Mouse (Mus musculus): Measurements from ENCODE around the gene Cpn1. TPM values are rescaled to one million over a fixed set of nuclear protein-coding genes. Genes with fewer than 3 reads are reported as not detected.
A peak's percentile ranks its signal among the peaks of the same experiment; 100 is the strongest.

Gene Cpn1
- total and polyA plus RNA-seq, 2 experiments from 2014 or later = 0.58 to 0.84 TPM

- no peak overlapping the region for H3K9ac ChIP-seq (replicated peaks; ENCODE audit: low read length)
- H3K9me3 ChIP-seq (ENCODE audit: low read length) = no peaks in the 10 kb centered on the region
- ATAC-seq (no peak), DNase-seq (ENCODE audit: low spot score) (no peak)
- H3K27ac ChIP-seq = no peak overlapping the region
- 0 out of 2 replicates have a peak, but pooled peaks cover 8% of the 10 kb centered on the region for H3K4me1 ChIP-seq (ENCODE audit: insufficient read depth, low read length)
- no peak overlapping the region for H3K4me3 ChIP-seq (ENCODE audit: low read length)
- 6% methylated on average over 12 of the region's 12 CpGs for WGBS
- H3K36me3 ChIP-seq (ENCODE audit: insufficient read depth, low read length) = no peaks in the 10 kb centered on the region
- 0 out of 2 replicates have a peak overlapping the region, but pooled peaks have one; percentile 18 for H3K4me2 ChIP-seq (ENCODE audit: low read depth, low read length)
- no peaks in the 10 kb centered on the region for H3K27me3 ChIP-seq (ENCODE audit: insufficient read depth, low read length)
- TF ChIP-seq CTCF (IDR thresholded peaks at IDR 0.05; ENCODE audit: low read depth) = no peak
Observed at GRCm38 (mm10) chr19:43949111-43949810, 37.1 kb downstream of the Cpn1 start.

- Histone ChIP-seq H3K9ac (replicated peaks; ENCODE audit: low read length) (no peak overlapping the region), H3K27me3 (ENCODE audit: insufficient read depth, low read length) (no peaks in the 10 kb centered on the region), H3K4me2 (ENCODE audit: low read depth, low read length) (no peak overlapping the region), H3K4me3 (ENCODE audit: low read length) (no peak overlapping the region), H3K27ac (no peak overlapping the region), H3K36me3 (ENCODE audit: insufficient read depth, low read length) (no peaks in the 10 kb centered on the region), H3K9me3 (ENCODE audit: low read length) (no peaks in the 10 kb centered on the region), H3K4me1 (ENCODE audit: insufficient read depth, low read length) (0 out of 2 replicates have a peak, but pooled peaks cover 6% of the 10 kb centered on the region)
- WGBS = 86% methylated on average over 8 of the region's 8 CpGs
- no peak for TF ChIP-seq CTCF (IDR thresholded peaks at IDR 0.05; ENCODE audit: low read depth)
- DNase-seq (ENCODE audit: low spot score) (no peak), ATAC-seq (no peak)
Observed at GRCm38 (mm10) chr19:43944566-43944965, 41.8 kb downstream of the Cpn1 start.

- Histone ChIP-seq H3K27ac (no peak overlapping the region), H3K9ac (replicated peaks; ENCODE audit: low read length) (no peak overlapping the region), H3K27me3 (ENCODE audit: insufficient read depth, low read length) (no peaks in the 10 kb centered on the region), H3K9me3 (ENCODE audit: low read length) (no peaks in the 10 kb centered on the region), H3K36me3 (ENCODE audit: insufficient read depth, low read length) (no peaks in the 10 kb centered on the region), H3K4me3 (ENCODE audit: low read length) (no peak overlapping the region), H3K4me1 (ENCODE audit: insufficient read depth, low read length) (no peaks in the 10 kb centered on the region), H3K4me2 (ENCODE audit: low read depth, low read length) (no peak overlapping the region)
- 77% methylated on average over 16 of the region's 16 CpGs for WGBS
- ATAC-seq = no peak
- DNase-seq (ENCODE audit: low spot score) = no peak
- no peak for TF ChIP-seq CTCF (IDR thresholded peaks at IDR 0.05; ENCODE audit: low read depth)
Observed at GRCm38 (mm10) chr19:43943076-43943475, 43.3 kb downstream of the Cpn1 start.

- Histone ChIP-seq H3K36me3 (ENCODE audit: insufficient read depth, low read length) (no peaks in the 10 kb centered on the region), H3K9me3 (ENCODE audit: low read length) (no peaks in the 10 kb centered on the region), H3K4me2 (ENCODE audit: low read depth, low read length) (peak within 1 kb of the TSS; percentile 76), H3K9ac (replicated peaks; ENCODE audit: low read length) (peak within 1 kb of the TSS; percentile 77), H3K4me3 (ENCODE audit: low read length) (peak within 1 kb of the TSS; percentile 77), H3K27ac (peak within 1 kb of the TSS; percentile 73; the same call in 1 of the 2 replicates), H3K4me1 (ENCODE audit: insufficient read depth, low read length) (no peaks in the 10 kb centered on the region), H3K27me3 (ENCODE audit: insufficient read depth, low read length) (no peaks in the 10 kb centered on the region)
- TF ChIP-seq CTCF (IDR thresholded peaks at IDR 0.05; ENCODE audit: low read depth) = peak; percentile 67
- peak; percentile 87 for DNase-seq (ENCODE audit: low spot score)
- 5% methylated on average over 55 of the region's 94 CpGs for WGBS
- ATAC-seq = peak; percentile 94
Observed at GRCm38 (mm10) chr19:43939769-43940689, 46.3 kb downstream of the Cpn1 start, which contains the start of gene Dnmbp. Gene Dnmbp (minus strand): TSS chr19:43940191.

GRCm38 (mm10) chr19:43939171-43939768 lies 47.1 kb downstream of the Cpn1 start:
- H3K27ac ChIP-seq = peak overlapping the region; percentile 73; the same call in 1 of the 2 replicates
- 25% methylated on average over 16 of the region's 16 CpGs for WGBS
- H3K27me3 ChIP-seq (ENCODE audit: insufficient read depth, low read length) = no peaks in the 10 kb centered on the region
- H3K36me3 ChIP-seq (ENCODE audit: insufficient read depth, low read length) = no peaks in the 10 kb centered on the region
- H3K4me2 ChIP-seq (ENCODE audit: low read depth, low read length) = peak overlapping the region; percentile 76
- H3K4me1 ChIP-seq (ENCODE audit: insufficient read depth, low read length) = no peaks in the 10 kb centered on the region
- DNase-seq (ENCODE audit: low spot score) (no peak), ATAC-seq (no peak)
- peak overlapping the region; percentile 77 for H3K4me3 ChIP-seq (ENCODE audit: low read length)
- no peaks in the 10 kb centered on the region for H3K9me3 ChIP-seq (ENCODE audit: low read length)
- H3K9ac ChIP-seq (replicated peaks; ENCODE audit: low read length) = peak overlapping the region; percentile 77
- TF ChIP-seq CTCF (IDR thresholded peaks at IDR 0.05; ENCODE audit: low read depth) = no peak

GRCm38 (mm10) chr19:43938355-43938754 lies 48.0 kb downstream of the Cpn1 start:
- Histone ChIP-seq H3K4me2 (ENCODE audit: low read depth, low read length) (peak overlapping the region; percentile 76; the same call in 1 of the 2 replicates), H3K9me3 (ENCODE audit: low read length) (no peaks in the 10 kb centered on the region), H3K27me3 (ENCODE audit: insufficient read depth, low read length) (no peaks in the 10 kb centered on the region), H3K4me1 (ENCODE audit: insufficient read depth, low read length) (no peaks in the 10 kb centered on the region), H3K36me3 (ENCODE audit: insufficient read depth, low read length) (no peaks in the 10 kb centered on the region), H3K9ac (replicated peaks; ENCODE audit: low read length) (no peak overlapping the region), H3K27ac (no peak overlapping the region), H3K4me3 (ENCODE audit: low read length) (no peak overlapping the region)
- DNase-seq (ENCODE audit: low spot score) = no peak
- TF ChIP-seq CTCF (IDR thresholded peaks at IDR 0.05; ENCODE audit: low read depth) = no peak
- WGBS = 50% methylated on average over 11 of the region's 11 CpGs
- no peak for ATAC-seq

All from hindbrain, postnatal 0 days (tissue).